Mouse (Mus musculus): ENCODE measurements around the gene Thoc6.

DNA sequence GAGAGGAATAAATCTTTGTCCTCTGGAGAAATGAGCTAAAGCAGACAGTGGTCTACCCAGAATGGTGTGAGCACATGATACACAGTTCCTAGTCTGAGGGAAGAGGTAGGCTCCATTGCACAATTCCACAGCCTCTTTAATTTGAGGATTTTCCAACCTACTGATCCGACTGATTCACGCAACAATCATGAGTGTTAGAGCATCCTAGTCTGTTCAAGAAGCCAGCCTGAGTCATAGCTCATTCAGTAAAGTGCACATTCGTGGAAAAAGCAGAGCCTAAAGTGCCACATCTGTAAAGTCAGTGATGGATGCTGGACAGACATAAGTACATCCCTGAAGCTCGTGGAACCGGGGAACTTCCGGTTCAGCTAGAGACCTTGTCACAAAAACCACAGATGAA, 22.3 kb downstream of the Thoc6 start:
- TF ChIP-seq CTCF (IDR thresholded peaks at IDR 0.05; ENCODE audit: low read depth) (no peak), EP300 (optimal IDR thresholded peaks at IDR 0.05) (no peak)

Data from stomach, postnatal 0 days (tissue).